In the genomic region with DNA sequence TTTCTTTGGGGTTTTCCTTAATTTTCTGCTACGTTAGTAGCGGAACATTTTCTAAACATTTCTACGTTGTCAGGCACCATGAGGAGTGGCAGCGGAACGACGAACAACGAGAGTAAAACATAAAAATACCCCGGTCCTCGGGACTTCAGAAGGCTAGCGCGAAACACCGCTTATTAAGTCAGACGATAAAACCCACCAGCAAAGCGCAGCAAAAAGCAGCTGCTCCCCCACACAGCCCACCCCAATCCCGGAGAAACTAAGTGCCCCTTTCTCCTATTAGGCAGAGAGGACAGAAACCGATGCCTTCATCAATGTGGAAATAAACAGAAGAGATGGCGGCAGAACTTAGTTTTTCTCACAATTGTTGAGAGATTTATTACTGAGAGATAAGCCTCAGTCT, we compare ENCODE assay signal across 13 mouse cellular contexts. TPM values are rescaled to one million over a fixed set of nuclear protein-coding genes. Genes with fewer than 3 reads are reported as not detected.
DNase-seq lines count a peak whose midpoint lies in the region; ATAC-seq and TF ChIP-seq lines count a peak whose summit lies in the region.
"Had no signal": no experiment of that assay in that cellular context is flagged by ENCODE, and none has a peak within 500 bp of the region (broad histone marks: within the 10 kb centered on the region; RNA-seq: fewer than 3 reads in every experiment).

No protein-coding gene starts in this region.

- no peak for ATAC-seq in heart, embryonic 11.5 days (replicated peaks; ENCODE audit: insufficient number of reproducible peaks, low FRiP score, low TSS enrichment)
- ATAC-seq in limb, embryonic 15.5 days (ENCODE audit: insufficient number of reproducible peaks, low FRiP score, low TSS enrichment, low read depth): no peak

- intact Hi-C loops in heart, postnatal 14 days (cut with DNase I): loop anchor here (10.0 kb wide), 1 partner anchor 1252 kb away; no protein-coding TSS in a partner anchor

- H3K9me3 ChIP-seq in heart, embryonic 11.5 days (replicated peaks; ENCODE audit: control insufficient read depth, low read length): no peaks in the 10 kb centered on the region
- H3K9me3 ChIP-seq in limb, embryonic 15.5 days: no peaks in the 10 kb centered on the region

- no peak for DNase-seq in heart, postnatal 14 days
- DNase-seq in thymus, adult 2 months: no peak
- no peak for DNase-seq in thymus, postnatal 10 days (ENCODE audit: low spot score in 2 of 2)
- no peak for DNase-seq in c-Kit-positive CD71-positive TER-119-positive erythroid progenitor cells, embryonic 14.5 days (ENCODE audit: low spot score)
- DNase-seq in cerebellum, adult 8-10 months: no peak
- no peak for DNase-seq in frontal cortex, postnatal 25 days (ENCODE audit: low spot score in 2 of 2)
- DNase-seq: cerebellum, adult 2 months; gastrocnemius, postnatal 25 days; thymus, adult 18-20 months had no signal

- H3K4me2 ChIP-seq in heart, embryonic 11.5 days: peak overlapping the region; percentile 55
- H3K4me2 ChIP-seq in limb, embryonic 15.5 days: peak overlapping the region; percentile 39

- no peak overlapping the region for H3K27ac ChIP-seq in heart, embryonic 11.5 days (ENCODE audit: low read depth, low read length)
- no peak overlapping the region for H3K27ac ChIP-seq in thymus, adult 2 months (ENCODE audit: control insufficient read depth, insufficient read depth, low read length)
- no peak overlapping the region for H3K27ac ChIP-seq in limb, embryonic 15.5 days

- no peak for TF ChIP-seq CTCF in thymus, adult 2 months (IDR thresholded peaks at IDR 0.05; ENCODE audit: borderline replicate concordance, control insufficient read depth, extremely low read depth, insufficient read depth, low read length, poor library complexity)

- H3K4me3 ChIP-seq in heart, embryonic 11.5 days (ENCODE audit: low read depth, low read length): peak overlapping the region; percentile 32
- 0 out of 2 replicates have a peak overlapping the region, but pooled peaks have one; percentile 8 for H3K4me3 ChIP-seq in thymus, adult 2 months (ENCODE audit: control insufficient read depth, insufficient read depth, low read length)
- H3K4me3 ChIP-seq in limb, embryonic 15.5 days: peak overlapping the region; percentile 17

- WGBS in heart, embryonic 11.5 days (ENCODE audit: insufficient replicate concordance): 3% methylated on average over 17 of the region's 17 CpGs
- 6% methylated on average over 17 of the region's 17 CpGs for WGBS in thymus, adult 2 months
- under 1% methylated on average over 17 of the region's 17 CpGs for WGBS in limb, embryonic 15.5 days

- H3K36me3 ChIP-seq in heart, embryonic 11.5 days (ENCODE audit: control insufficient read depth, insufficient read depth, low read length): no peaks in the 10 kb centered on the region
- H3K36me3 ChIP-seq in thymus, adult 2 months (ENCODE audit: control insufficient read depth, insufficient read depth, low read length): no peaks in the 10 kb centered on the region
- no peaks in the 10 kb centered on the region for H3K36me3 ChIP-seq in limb, embryonic 15.5 days

- TF ChIP-seq POLR2A in thymus, adult 2 months (IDR thresholded peaks at IDR 0.05; ENCODE audit: control insufficient read depth, extremely low read depth, insufficient read depth, low read length, poor library complexity): no peak

- H3K4me1 ChIP-seq in heart, embryonic 11.5 days (ENCODE audit: control insufficient read depth, insufficient read depth, low read length): 0 out of 2 replicates have a peak, but pooled peaks cover 4% of the 10 kb centered on the region
- H3K4me1 ChIP-seq in thymus, adult 2 months (replicated peaks; ENCODE audit: control insufficient read depth, insufficient read depth, low read length): no peaks in the 10 kb centered on the region; the same call in 1 of the 2 replicates
- peaks cover 16% of the 10 kb centered on the region for H3K4me1 ChIP-seq in limb, embryonic 15.5 days

- no peak overlapping the region for H3K9ac ChIP-seq in heart, embryonic 11.5 days (ENCODE audit: low read depth, low read length)
- no peak overlapping the region for H3K9ac ChIP-seq in limb, embryonic 15.5 days

- H3K27me3 ChIP-seq in heart, embryonic 11.5 days (ENCODE audit: control insufficient read depth, insufficient read depth, low read length): peaks cover 59% of the 10 kb centered on the region
- H3K27me3 ChIP-seq in thymus, adult 2 months (ENCODE audit: control insufficient read depth, insufficient read depth, low read length): peaks cover 11% of the 10 kb centered on the region; the same call in 1 of the 2 replicates
- H3K27me3 ChIP-seq in limb, embryonic 15.5 days: peaks cover 68% of the 10 kb centered on the region

RNA-seq across cellular contexts. Expression of a gene that starts 6.5 kb away (rescaled TPM):
- 0.11 TPM in 1 of 2 replicates, not detected in the other for polyA plus RNA-seq in heart, embryonic 11.5 days (2014; fragmentation: Nextera tagmentation; extraction: Ambion mirVana)
- total RNA-seq in heart, postnatal 14 days (2021): under 1 TPM in 1 of 2 experiments, not detected in 1; 0.10 TPM
- 3.9 and 4.3 TPM in 2 replicates for polyA plus RNA-seq in thymus, adult 2 months (2012; rRNA removed)
- not detected in 2 replicates for polyA plus RNA-seq in limb, embryonic 15.5 days (2015; fragmentation: Nextera tagmentation; extraction: Ambion mirVana)
- total RNA-seq: gastrocnemius, postnatal 25 days; left cerebral cortex, postnatal 36 days had no signal
- polyA plus RNA-seq: C2C12 had no signal
